Mouse (Mus musculus): ENCODE measurements around the gene Lrrc59. TPM values are rescaled to one million over a fixed set of nuclear protein-coding genes. Genes with fewer than 3 reads are reported as not detected.
"Not testable (repeated sequence)": the region's sequence is repeated elsewhere in the genome, so short reads cannot be mapped to it uniquely, and the experiment has no call there.

Lrrc59 gene
- polyA plus RNA-seq, 1 experiment from 2014 or later: 164 TPM

DNA sequence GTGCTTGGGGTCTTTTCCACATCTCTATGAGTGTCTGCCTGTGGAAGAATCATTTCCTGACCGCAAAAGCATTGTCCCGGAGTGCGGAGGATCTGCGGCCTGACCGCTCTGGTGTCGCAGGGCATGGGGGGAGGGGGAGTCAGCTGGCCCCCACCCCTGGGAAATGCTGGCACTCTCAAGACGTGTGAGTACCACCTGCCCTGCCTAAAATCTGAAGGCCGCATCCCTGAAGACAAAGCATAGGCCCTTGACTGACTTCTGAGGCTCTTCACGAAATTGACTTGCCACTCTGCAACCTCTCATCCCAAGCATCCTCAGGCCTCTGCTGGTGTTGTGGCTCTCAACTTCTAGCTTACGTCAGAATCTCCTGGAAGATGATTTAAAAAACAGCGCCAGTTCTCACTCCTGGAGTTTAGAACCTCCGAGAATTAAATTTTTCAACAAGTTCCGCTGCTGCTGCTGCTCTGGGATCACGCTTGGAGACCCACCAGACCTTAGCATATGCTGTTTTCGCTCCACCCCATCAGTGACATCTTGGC is 48.1 kb downstream of the Lrrc59 start:
- Histone ChIP-seq H3K27ac (replicated peaks) (peak overlapping the region; percentile 95), H3K9me3 (no peaks in the 10 kb centered on the region), H3K9ac (peak overlapping the region; percentile 88), H3K4me3 (peak overlapping the region; percentile 91), H3K4me2 (peak overlapping the region; percentile 71), H3K27me3 (no peaks in the 10 kb centered on the region), H3K36me3 (no peaks in the 10 kb centered on the region), H3K4me1 (replicated peaks) (peaks cover 32% of the 10 kb centered on the region)
- 30% methylated on average over 15 of the region's 15 CpGs for WGBS
- no peak for ATAC-seq (ENCODE audit: low FRiP score, low read depth)

GRCm38 (mm10) chr11:94680639-94681038 is 51.1 kb downstream of the Lrrc59 start:
- no peak overlapping the region for H3K4me2 ChIP-seq
- no peaks in the 10 kb centered on the region for H3K27me3 ChIP-seq
- no peak overlapping the region for H3K27ac ChIP-seq (replicated peaks)
- no peak overlapping the region for H3K9ac ChIP-seq
- H3K4me1 ChIP-seq (replicated peaks): peaks cover 18% of the 10 kb centered on the region
- no peaks in the 10 kb centered on the region for H3K9me3 ChIP-seq
- H3K4me3 ChIP-seq: no peak overlapping the region
- H3K36me3 ChIP-seq: no peaks in the 10 kb centered on the region
- ATAC-seq (ENCODE audit: low FRiP score, low read depth): no peak

- Histone ChIP-seq H3K9me3 (no peaks in the 10 kb centered on the region), H3K4me3 (no peak overlapping the region), H3K4me2 (no peak overlapping the region), H3K36me3 (no peaks in the 10 kb centered on the region), H3K9ac (no peak overlapping the region), H3K27ac (replicated peaks) (no peak overlapping the region), H3K4me1 (replicated peaks) (peaks cover 8% of the 10 kb centered on the region), H3K27me3 (no peaks in the 10 kb centered on the region)
- ATAC-seq (ENCODE audit: low FRiP score, low read depth): no peak
- 87% methylated on average over 4 of the region's 4 CpGs for WGBS
These were observed 52.1 kb downstream of the Lrrc59 start for GRCm38 (mm10) chr11:94681640-94682039.

DNA sequence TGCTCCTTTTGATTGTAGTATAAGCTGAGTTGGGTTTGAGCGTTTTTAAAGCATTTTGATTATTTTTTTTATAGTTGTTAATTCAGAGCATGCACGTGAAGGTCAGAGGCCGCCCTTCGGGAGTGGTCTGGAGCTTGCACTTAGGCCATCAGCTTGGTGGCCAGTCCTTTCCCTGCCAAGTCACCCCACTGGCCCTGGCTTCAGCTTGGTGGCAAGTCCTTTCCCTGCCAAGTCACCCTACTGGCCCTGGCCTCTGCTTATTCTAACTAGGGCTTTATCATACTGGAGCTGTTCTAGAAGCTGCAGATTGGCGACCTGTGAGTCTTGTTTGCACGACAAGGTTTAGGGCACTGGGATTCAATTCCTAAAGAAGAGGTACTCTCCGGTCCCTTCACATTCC is 52.9 kb downstream of the Lrrc59 start:
- H3K4me2 ChIP-seq: no peak overlapping the region
- H3K4me1 ChIP-seq (replicated peaks): peaks cover 7% of the 10 kb centered on the region; the same call in 1 of the 2 replicates
- WGBS: 84% methylated on average over 7 of the region's 7 CpGs
- no peak overlapping the region for H3K9ac ChIP-seq
- no peak overlapping the region for H3K4me3 ChIP-seq
- H3K27ac ChIP-seq (replicated peaks): no peak overlapping the region
- H3K36me3 ChIP-seq: no peaks in the 10 kb centered on the region
- no peaks in the 10 kb centered on the region for H3K9me3 ChIP-seq
- no peaks in the 10 kb centered on the region for H3K27me3 ChIP-seq
- ATAC-seq (ENCODE audit: low FRiP score, low read depth): no peak

DNA sequence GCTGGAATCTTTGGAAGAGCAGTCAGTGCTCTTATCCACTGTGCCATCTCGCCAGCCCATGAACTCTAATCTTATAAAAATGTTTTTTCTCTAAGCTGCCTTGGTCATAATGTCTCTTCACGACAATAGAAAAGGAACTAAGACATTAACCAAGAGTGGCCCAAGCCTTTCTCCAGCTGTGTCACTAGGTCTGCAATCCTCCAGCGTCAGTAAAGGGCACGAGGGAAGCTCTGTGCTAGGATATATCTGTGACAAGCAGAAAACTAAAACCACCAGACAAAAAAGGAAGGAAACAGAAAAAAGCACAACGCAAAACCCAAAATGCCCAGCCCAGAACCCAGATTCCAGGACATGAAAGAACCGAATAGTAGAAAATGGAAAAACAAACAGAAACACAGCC is 57.6 kb downstream of the Lrrc59 start:
- no peak overlapping the region for H3K4me2 ChIP-seq
- no peak overlapping the region for H3K9ac ChIP-seq
- no peaks in the 10 kb centered on the region for H3K4me1 ChIP-seq (replicated peaks)
- H3K9me3 ChIP-seq: no peaks in the 10 kb centered on the region
- H3K27ac ChIP-seq (replicated peaks): no peak overlapping the region
- H3K27me3 ChIP-seq: no peaks in the 10 kb centered on the region
- no peaks in the 10 kb centered on the region for H3K36me3 ChIP-seq
- H3K4me3 ChIP-seq: no peak overlapping the region
- WGBS: 87% methylated on average over 6 of the region's 6 CpGs
- no peak for ATAC-seq (ENCODE audit: low FRiP score, low read depth)

- not testable (repeated sequence) for H3K27ac ChIP-seq (replicated peaks); H3K36me3 ChIP-seq; H3K27me3 ChIP-seq; H3K9me3 ChIP-seq; H3K4me3 ChIP-seq; H3K9ac ChIP-seq; ATAC-seq (ENCODE audit: low FRiP score, low read depth); H3K4me2 ChIP-seq; H3K4me1 ChIP-seq (replicated peaks)
These were observed 62.9 kb downstream of the Lrrc59 start for GRCm38 (mm10) chr11:94692502-94692901.

Other genes with a start within 250 kb of the Lrrc59 start
- gene Abcc3, start 236.8 kb upstream of the Lrrc59 start, polyA plus RNA-seq (2015; fragmentation: Nextera tagmentation; extraction: Ambion mirVana): 0.53 and 1.2 TPM in 2 replicates
- 15.0 and 18.8 TPM in 2 replicates for gene Cacna1g, start 155.6 kb upstream of the Lrrc59 start, polyA plus RNA-seq (2015; fragmentation: Nextera tagmentation; extraction: Ambion mirVana)
- 0.29 and 0.84 TPM in 2 replicates for gene Spata20, start 143.6 kb upstream of the Lrrc59 start, polyA plus RNA-seq (2015; fragmentation: Nextera tagmentation; extraction: Ambion mirVana)
- 1.0 and 2.5 TPM in 2 replicates for gene Epn3, start 129.8 kb upstream of the Lrrc59 start, polyA plus RNA-seq (2015; fragmentation: Nextera tagmentation; extraction: Ambion mirVana)
- gene Mycbpap, start 108.0 kb upstream of the Lrrc59 start, polyA plus RNA-seq (2015; fragmentation: Nextera tagmentation; extraction: Ambion mirVana): 3.8 and 4.8 TPM in 2 replicates
- 8.6 and 9.3 TPM in 2 replicates for gene Rsad1, start 80.5 kb upstream of the Lrrc59 start, polyA plus RNA-seq (2015; fragmentation: Nextera tagmentation; extraction: Ambion mirVana)
- 0.34 and 0.54 TPM in 2 replicates for gene Chad, start 64.7 kb upstream of the Lrrc59 start, polyA plus RNA-seq (2015; fragmentation: Nextera tagmentation; extraction: Ambion mirVana)
- gene Acsf2, start 27.9 kb upstream of the Lrrc59 start, polyA plus RNA-seq (2015; fragmentation: Nextera tagmentation; extraction: Ambion mirVana): 2.0 and 2.2 TPM in 2 replicates
- gene Mrpl27, start 24.0 kb downstream of the Lrrc59 start, polyA plus RNA-seq (2015; fragmentation: Nextera tagmentation; extraction: Ambion mirVana): 139 and 155 TPM in 2 replicates
- gene Eme1, start 24.2 kb downstream of the Lrrc59 start, polyA plus RNA-seq (2015; fragmentation: Nextera tagmentation; extraction: Ambion mirVana): 4.0 and 5.8 TPM in 2 replicates
- gene Xylt2, start 47.7 kb downstream of the Lrrc59 start, polyA plus RNA-seq (2015; fragmentation: Nextera tagmentation; extraction: Ambion mirVana): 13.6 and 15.1 TPM in 2 replicates
- 0.17 and 0.30 TPM in 2 replicates for gene Gm11541, start 74.7 kb downstream of the Lrrc59 start, polyA plus RNA-seq (2015; fragmentation: Nextera tagmentation; extraction: Ambion mirVana)
- 0.13 TPM in 1 of 2 replicates, not detected in the other for gene Cdc34b, start 112.0 kb downstream of the Lrrc59 start, polyA plus RNA-seq (2015; fragmentation: Nextera tagmentation; extraction: Ambion mirVana)
- gene Tmem92, start 152.9 kb downstream of the Lrrc59 start, polyA plus RNA-seq (2015; fragmentation: Nextera tagmentation; extraction: Ambion mirVana): not detected in 2 replicates

All from hindbrain, embryonic 15.5 days (tissue).